Mouse (Mus musculus) myocyte (in vitro differentiated cells): ENCODE data around the gene Ccm2. TPM values are rescaled to one million over a fixed set of nuclear protein-coding genes. Genes with fewer than 3 reads are reported as not detected.

ENCODE experiments used
- H3K27me3 ChIP-seq: one replicate; pipeline ENCODE4 v1.6.1; 2011; ENCODE audit not compliant: control insufficient read depth, insufficient read depth, insufficient read length
- H3K36me3 ChIP-seq: one replicate; pipeline ENCODE4 v1.6.1; 2011; ENCODE audit not compliant: control insufficient read depth, insufficient read depth
- H3K4me2 ChIP-seq: one replicate; pipeline ENCODE4 v1.6.1; 2011; ENCODE audit warnings: low read depth, control low read depth
- H3K4me3 ChIP-seq: one replicate; pipeline ENCODE4 v1.5.1; 2011; ENCODE audit warnings: mild to moderate bottlenecking, control low read depth, moderate library complexity
- H3K79me2 ChIP-seq: one replicate; pipeline ENCODE4 v1.6.1; 2011; ENCODE audit not compliant: control insufficient read depth, insufficient read depth
- H3ac ChIP-seq: one replicate; pipeline ENCODE4 v1.6.1; 2011; ENCODE audit not compliant: control insufficient read depth, insufficient read length
- CEBPB ChIP-seq: IDR thresholded peaks from 2 replicates; pipeline ENCODE4 v1.6.1; 2011; ENCODE audit warnings: mild to moderate bottlenecking, moderate library complexity; ENCODE audit not compliant: poor library complexity, insufficient read depth, severe bottlenecking
- E2F4 ChIP-seq: IDR thresholded peaks from one replicate; pipeline ENCODE4 v1.6.1; 2011; ENCODE audit warnings: mild to moderate bottlenecking, control low read depth, moderate library complexity; ENCODE audit not compliant: insufficient read depth
- MAX ChIP-seq: IDR thresholded peaks from one replicate; pipeline ENCODE4 v1.6.1; 2011; ENCODE audit warnings: low read depth, mild to moderate bottlenecking, control low read depth
- MYOD1 ChIP-seq, 3 experiments: IDR thresholded peaks; one replicate each; pipeline ENCODE4 v1.6.1; 2011; ENCODE audit warnings: control low read depth in 2 of 3, low read depth in 2 of 3, mild to moderate bottlenecking in 2 of 3, moderate library complexity in 1 of 3; ENCODE audit not compliant: insufficient read length in 2 of 3, control insufficient read depth in 1 of 3
- MYOG ChIP-seq, 3 experiments: IDR thresholded peaks; one replicate each; pipeline ENCODE4 v1.6.1; 2011; ENCODE audit warnings: control low read depth in 2 of 3, low read depth in 2 of 3, mild to moderate bottlenecking in 2 of 3; ENCODE audit not compliant: insufficient read length in 2 of 3, control insufficient read depth in 1 of 3, insufficient read depth in 1 of 3
- POLR2A ChIP-seq: IDR thresholded peaks from one replicate; pipeline ENCODE4 v1.6.1; 2011; ENCODE audit warnings: low read depth, mild to moderate bottlenecking, control low read depth, moderate library complexity; ENCODE audit not compliant: insufficient read length
- POLR2AphosphoS2 ChIP-seq: IDR thresholded peaks from one replicate; pipeline ENCODE4 v1.6.1; 2011; ENCODE audit warnings: low read depth, control low read depth; ENCODE audit not compliant: insufficient read length
- REST ChIP-seq: IDR thresholded peaks from one replicate; pipeline ENCODE4 v1.6.1; 2011; ENCODE audit warnings: mild to moderate bottlenecking, control low read depth, moderate library complexity; ENCODE audit not compliant: insufficient read depth, insufficient read length
- SRF ChIP-seq: IDR thresholded peaks from one replicate; pipeline ENCODE4 v1.6.1; 2011; ENCODE audit warnings: low read depth; ENCODE audit not compliant: control insufficient read depth, insufficient read length
- TCF12 ChIP-seq: IDR thresholded peaks from one replicate; pipeline ENCODE4 v1.6.1; 2011; ENCODE audit warnings: mild to moderate bottlenecking, control low read depth; ENCODE audit not compliant: poor library complexity, insufficient read depth, severe bottlenecking
- TCF3 ChIP-seq: IDR thresholded peaks from one replicate; pipeline ENCODE4 v1.6.1; 2011; ENCODE audit warnings: low read depth, control low read depth; ENCODE audit not compliant: insufficient read length
- USF1 ChIP-seq: IDR thresholded peaks from one replicate; pipeline ENCODE4 v1.6.1; 2011; ENCODE audit warnings: low read depth, mild to moderate bottlenecking, control low read depth, moderate library complexity
- polyA plus RNA-seq: library from polyadenylated mRNA; unstranded; fragments of >200 nt; fragmentation: generic; extraction: Trizol; gene quantifications from one replicate; pipeline ENCODE4 v1.2.1, GENCODE M21; 2012; ENCODE audit warnings: missing spikeins

Ccm2 gene
- polyA plus RNA-seq, 1 experiment: 66.0 TPM

- H3K27me3 ChIP-seq: no peaks in the 10 kb centered on the region
- TF ChIP-seq CEBPB: no peak
- H3ac ChIP-seq: no peak overlapping the region
- peaks cover 79% of the 10 kb centered on the region for H3K79me2 ChIP-seq
- H3K36me3 ChIP-seq: no peaks in the 10 kb centered on the region
- no peak overlapping the region for H3K4me2 ChIP-seq
- H3K4me3 ChIP-seq: no peak overlapping the region
Measured at GRCm38 (mm10) chr11:6549770-6550169, 3.1 kb downstream of the Ccm2 start.

DNA sequence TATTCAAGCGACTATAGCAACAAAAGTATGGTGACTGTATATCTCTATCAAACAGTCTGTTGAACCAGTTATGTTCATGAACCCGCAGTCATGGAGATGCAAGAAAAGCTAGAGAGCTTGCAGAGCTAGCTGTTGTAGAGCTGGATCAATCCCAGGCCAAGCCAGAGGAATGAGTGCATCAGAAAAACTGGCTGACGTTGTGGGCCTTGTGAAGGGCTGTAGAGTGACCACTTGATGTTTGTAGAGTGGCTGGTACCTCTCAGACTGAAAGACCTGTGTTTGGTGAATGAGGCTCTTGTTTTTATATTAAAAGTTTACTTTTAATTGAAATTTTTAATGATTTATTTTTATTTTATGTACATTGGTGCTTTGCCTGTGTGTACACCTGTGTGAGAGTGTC lies 3.5 kb downstream of the Ccm2 start:
- H3ac ChIP-seq: no peak overlapping the region
- no peak overlapping the region for H3K4me3 ChIP-seq
- no peaks in the 10 kb centered on the region for H3K36me3 ChIP-seq
- no peak overlapping the region for H3K4me2 ChIP-seq
- TF ChIP-seq CEBPB (no peak), REST (no peak), POLR2AphosphoS2 (no peak), POLR2A (no peak), TCF12 (no peak)
- H3K79me2 ChIP-seq: peaks cover 83% of the 10 kb centered on the region
- no peaks in the 10 kb centered on the region for H3K27me3 ChIP-seq

GRCm38 (mm10) chr11:6558234-6558633 lies 11.5 kb downstream of the Ccm2 start:
- Histone ChIP-seq H3K79me2 (peaks cover 99% of the 10 kb centered on the region), H3K27me3 (no peaks in the 10 kb centered on the region), H3ac (no peak overlapping the region), H3K36me3 (peaks cover 6% of the 10 kb centered on the region), H3K4me3 (no peak overlapping the region), H3K4me2 (no peak overlapping the region)
- TF ChIP-seq TCF3 (no peak), REST (no peak), POLR2A (no peak), POLR2AphosphoS2 (no peak), E2F4 (no peak), TCF12 (no peak), MAX (no peak), CEBPB (no peak), SRF (no peak), USF1 (no peak), MYOG (IDR thresholded peaks at IDR 0.05; ENCODE audit: control insufficient read depth in 1 of 3, insufficient read depth in 1 of 3, insufficient read length in 2 of 3, low read depth in 2 of 3) (no peak), MYOD1 (IDR thresholded peaks at IDR 0.05; ENCODE audit: control insufficient read depth in 1 of 3, insufficient read length in 2 of 3, low read depth in 2 of 3) (no peak)

- peaks cover 6% of the 10 kb centered on the region for H3K36me3 ChIP-seq
- H3K4me2 ChIP-seq: no peak overlapping the region
- TF ChIP-seq POLR2A: no peak
- peaks cover 93% of the 10 kb centered on the region for H3K79me2 ChIP-seq
- no peak overlapping the region for H3ac ChIP-seq
- H3K27me3 ChIP-seq: no peaks in the 10 kb centered on the region
- no peak overlapping the region for H3K4me3 ChIP-seq
Measured at GRCm38 (mm10) chr11:6559996-6560395, 13.3 kb downstream of the Ccm2 start.

DNA sequence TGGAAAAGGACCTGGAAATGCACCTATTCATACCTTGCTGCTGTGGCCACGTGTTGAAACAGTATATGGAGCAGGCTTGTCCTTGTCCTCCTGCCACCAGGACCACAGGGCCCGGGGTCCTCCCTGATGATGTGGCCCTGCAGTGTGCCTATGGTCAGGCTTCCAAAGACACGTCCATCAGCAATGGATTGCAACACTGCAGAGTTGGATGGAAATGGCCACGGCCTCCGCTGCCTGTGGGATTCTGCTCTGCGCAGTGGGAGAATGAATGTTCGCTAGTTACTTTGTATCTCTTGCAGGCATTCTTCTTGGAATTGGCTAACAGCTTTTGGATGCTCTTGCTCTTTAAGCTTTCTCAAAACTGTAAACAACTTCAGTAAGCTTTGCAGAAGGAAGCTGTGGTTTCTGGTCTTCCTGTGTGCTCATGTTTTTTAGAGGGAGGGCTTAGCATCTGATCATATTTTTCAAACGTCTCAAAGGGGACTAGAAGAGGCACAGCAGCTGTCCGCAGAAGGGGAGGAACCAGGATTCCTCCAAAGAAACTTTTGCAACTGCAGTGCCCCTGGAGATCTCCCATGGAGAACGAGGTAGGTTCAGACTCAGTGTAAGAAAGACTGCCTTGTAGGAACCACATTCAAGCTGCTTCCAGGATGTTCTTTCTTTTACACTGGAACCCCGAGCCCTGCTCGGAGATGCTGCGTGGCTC lies 14.1 kb downstream of the Ccm2 start:
- Histone ChIP-seq H3ac (no peak overlapping the region), H3K4me2 (no peak overlapping the region), H3K4me3 (no peak overlapping the region), H3K79me2 (peaks cover 93% of the 10 kb centered on the region), H3K36me3 (peaks cover 10% of the 10 kb centered on the region), H3K27me3 (no peaks in the 10 kb centered on the region)
- no peak for TF ChIP-seq MYOD1 (IDR thresholded peaks at IDR 0.05; ENCODE audit: control insufficient read depth in 1 of 3, insufficient read length in 2 of 3, low read depth in 2 of 3)
- no peak for TF ChIP-seq MYOG (IDR thresholded peaks at IDR 0.05; ENCODE audit: control insufficient read depth in 1 of 3, insufficient read depth in 1 of 3, insufficient read length in 2 of 3, low read depth in 2 of 3)
- TF ChIP-seq SRF: no peak
- no peak for TF ChIP-seq USF1
- no peak for TF ChIP-seq POLR2A
- no peak for TF ChIP-seq CEBPB

DNA sequence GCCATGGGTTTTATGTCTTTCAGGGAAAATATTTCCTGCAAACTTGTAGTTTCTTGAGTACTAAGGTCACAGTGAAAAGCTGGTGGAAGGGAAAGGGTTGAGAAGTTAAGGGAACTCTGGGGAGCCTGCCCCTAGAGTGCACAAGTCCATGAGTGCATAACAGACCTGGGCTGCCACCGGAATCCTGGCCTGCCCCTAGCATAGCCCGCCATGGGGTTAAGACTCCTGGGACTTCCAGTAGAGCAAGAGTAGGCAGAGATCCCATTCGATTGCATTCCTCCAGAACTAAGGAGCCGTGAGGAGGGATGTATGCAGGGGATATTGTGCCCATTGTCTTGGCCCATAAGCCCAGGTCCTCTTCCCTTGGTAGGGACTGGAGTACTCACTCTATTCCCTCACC lies 14.8 kb downstream of the Ccm2 start:
- Histone ChIP-seq H3K27me3 (no peaks in the 10 kb centered on the region), H3K4me3 (no peak overlapping the region), H3K79me2 (peaks cover 92% of the 10 kb centered on the region), H3K36me3 (peaks cover 10% of the 10 kb centered on the region), H3ac (no peak overlapping the region), H3K4me2 (no peak overlapping the region)
- TF ChIP-seq MYOD1 (IDR thresholded peaks at IDR 0.05; ENCODE audit: control insufficient read depth in 1 of 3, insufficient read length in 2 of 3, low read depth in 2 of 3) (no peak), REST (no peak), TCF12 (no peak), POLR2A (no peak), TCF3 (no peak), E2F4 (no peak), SRF (no peak), POLR2AphosphoS2 (no peak), USF1 (no peak)
